ENCODE assay signal across 8 mouse cellular contexts in the genomic region with DNA sequence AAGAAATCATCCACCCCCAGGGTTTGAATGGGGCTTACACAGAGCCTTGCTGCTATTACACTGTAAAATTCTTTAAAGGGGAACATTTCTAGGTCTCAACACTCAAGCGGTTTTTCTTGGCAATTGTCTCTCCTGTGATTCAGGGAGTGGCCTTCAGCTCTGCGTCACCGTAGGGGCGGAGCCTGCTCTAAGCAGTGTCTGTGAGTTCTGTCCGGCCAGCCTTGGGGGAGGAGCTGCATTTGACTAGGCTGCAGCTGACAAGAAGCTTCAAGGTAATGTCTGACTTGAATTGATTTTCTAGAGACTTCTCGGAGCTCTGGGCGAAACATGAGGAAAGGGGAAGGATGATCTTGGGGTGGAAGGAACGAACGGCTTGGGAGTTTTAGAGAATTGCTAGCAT. TPM values are rescaled to one million over a fixed set of nuclear protein-coding genes. Genes with fewer than 3 reads are reported as not detected.
DNase-seq lines count a peak whose midpoint lies in the region; ATAC-seq and TF ChIP-seq lines count a peak whose summit lies in the region.

No protein-coding gene starts in this region.

- no peak overlapping the region for H3K9ac ChIP-seq in stomach, embryonic 15.5 days

- H3K4me3 ChIP-seq in cerebellum, adult 2 months (replicated peaks; ENCODE audit: insufficient read depth, low read depth, low read length), result no peak overlapping the region
- no peak overlapping the region for H3K4me3 ChIP-seq in hindbrain, embryonic 10.5 days
- H3K4me3 ChIP-seq in midbrain, embryonic 10.5 days, result no peak overlapping the region
- H3K4me3 ChIP-seq in stomach, embryonic 15.5 days (replicated peaks), result no peak overlapping the region
- no peak overlapping the region for H3K4me3 ChIP-seq in thymus, adult 2 months (ENCODE audit: control insufficient read depth, insufficient read depth, low read length)

- WGBS in cerebellum, adult 2 months, result 28% methylated on average over 9 of the region's 9 CpGs
- WGBS in hindbrain, embryonic 10.5 days, result 41% methylated on average over 9 of the region's 9 CpGs
- 38% methylated on average over 9 of the region's 9 CpGs for WGBS in midbrain, embryonic 10.5 days
- 42% methylated on average over 9 of the region's 9 CpGs for WGBS in stomach, embryonic 15.5 days
- 69% methylated on average over 9 of the region's 9 CpGs for WGBS in thymus, adult 2 months

- H3K36me3 ChIP-seq in hindbrain, embryonic 10.5 days, result peaks cover 21% of the 10 kb centered on the region
- H3K36me3 ChIP-seq in midbrain, embryonic 10.5 days, result peaks cover 26% of the 10 kb centered on the region
- H3K36me3 ChIP-seq in stomach, embryonic 15.5 days, result no peaks in the 10 kb centered on the region
- no peaks in the 10 kb centered on the region for H3K36me3 ChIP-seq in thymus, adult 2 months (ENCODE audit: control insufficient read depth, insufficient read depth, low read length)

- peak; percentile 60; the same call in 1 of the 2 replicates for ATAC-seq in stomach, embryonic 15.5 days (ENCODE audit: insufficient read depth, low FRiP score, low read depth)

- peak overlapping the region; percentile 13; the same call in 1 of the 2 replicates for H3K4me2 ChIP-seq in stomach, embryonic 15.5 days

- TF ChIP-seq POLR2A in cerebellum, adult 2 months (IDR thresholded peaks at IDR 0.05; ENCODE audit: borderline replicate concordance, insufficient read depth, low read length), result no peak
- TF ChIP-seq POLR2A in thymus, adult 2 months (IDR thresholded peaks at IDR 0.05; ENCODE audit: control insufficient read depth, extremely low read depth, insufficient read depth, low read length, poor library complexity), result no peak

- DNase-seq in R1 (ENCODE audit: low read depth, low spot score), result peak; percentile 84
- DNase-seq in cerebellum, adult 2 months, result peak; percentile 30 to 50
- DNase-seq in forelimb bud, embryonic 11.5 days (ENCODE audit: low read depth, low spot score), result peak; percentile 38
- peak; percentile 58 for DNase-seq in hindbrain, embryonic 10.5 days (ENCODE audit: low spot score)
- peak; percentile 4 for DNase-seq in layer of hippocampus, adult 9-11 months
- DNase-seq in midbrain, embryonic 10.5 days (ENCODE audit: low spot score), result peak; percentile 45
- no peak for DNase-seq in thymus, adult 2 months

- no peaks in the 10 kb centered on the region for H3K4me1 ChIP-seq in cerebellum, adult 2 months (ENCODE audit: control insufficient read depth, insufficient read depth, low read length)
- H3K4me1 ChIP-seq in hindbrain, embryonic 10.5 days (replicated peaks), result no peaks in the 10 kb centered on the region
- no peaks in the 10 kb centered on the region for H3K4me1 ChIP-seq in midbrain, embryonic 10.5 days
- no peaks in the 10 kb centered on the region for H3K4me1 ChIP-seq in stomach, embryonic 15.5 days
- H3K4me1 ChIP-seq in thymus, adult 2 months (replicated peaks; ENCODE audit: control insufficient read depth, insufficient read depth, low read length), result no peaks in the 10 kb centered on the region

- no peaks in the 10 kb centered on the region for H3K9me3 ChIP-seq in hindbrain, embryonic 10.5 days
- no peaks in the 10 kb centered on the region for H3K9me3 ChIP-seq in midbrain, embryonic 10.5 days (replicated peaks)
- H3K9me3 ChIP-seq in stomach, embryonic 15.5 days, result no peaks in the 10 kb centered on the region

- H3K27me3 ChIP-seq in cerebellum, adult 2 months (ENCODE audit: control insufficient read depth, insufficient read depth, low read length), result no peaks in the 10 kb centered on the region
- H3K27me3 ChIP-seq in hindbrain, embryonic 10.5 days (ENCODE audit: insufficient read depth, poor library complexity, severe bottlenecking), result no peaks in the 10 kb centered on the region
- H3K27me3 ChIP-seq in midbrain, embryonic 10.5 days (ENCODE audit: low read depth, poor library complexity, severe bottlenecking), result no peaks in the 10 kb centered on the region; the same call in 1 of the 2 replicates
- no peaks in the 10 kb centered on the region for H3K27me3 ChIP-seq in stomach, embryonic 15.5 days (replicated peaks)
- H3K27me3 ChIP-seq in thymus, adult 2 months (ENCODE audit: control insufficient read depth, insufficient read depth, low read length), result no peaks in the 10 kb centered on the region

- H3K27ac ChIP-seq in cerebellum, adult 2 months (ENCODE audit: insufficient read depth, low read length), result no peak overlapping the region
- no peak overlapping the region for H3K27ac ChIP-seq in hindbrain, embryonic 10.5 days
- no peak overlapping the region for H3K27ac ChIP-seq in midbrain, embryonic 10.5 days (replicated peaks)
- no peak overlapping the region for H3K27ac ChIP-seq in stomach, embryonic 15.5 days
- no peak overlapping the region for H3K27ac ChIP-seq in thymus, adult 2 months (ENCODE audit: control insufficient read depth, insufficient read depth, low read length)

- no peak for TF ChIP-seq CTCF in cerebellum, adult 2 months (IDR thresholded peaks at IDR 0.05; ENCODE audit: borderline replicate concordance, insufficient read depth, low read depth, low read length)
- TF ChIP-seq CTCF in thymus, adult 2 months (IDR thresholded peaks at IDR 0.05; ENCODE audit: borderline replicate concordance, control insufficient read depth, extremely low read depth, insufficient read depth, low read length, poor library complexity), result no peak

RNA-seq across cellular contexts. Expression of a gene that starts 21.3 kb away (rescaled TPM):
- 1.6 and 1.7 TPM in 2 replicates for polyA plus RNA-seq in cerebellum, adult 2 months (2012; rRNA removed)
- 12.7 and 23.9 TPM in 2 replicates for polyA plus RNA-seq in hindbrain, embryonic 10.5 days (2016; fragmentation: Nextera tagmentation; extraction: Ambion mirVana)
- 18.7 and 22.3 TPM in 2 replicates for polyA plus RNA-seq in midbrain, embryonic 10.5 days (2016; fragmentation: Nextera tagmentation; extraction: Ambion mirVana)
- polyA plus RNA-seq in stomach, embryonic 15.5 days (2015; fragmentation: Nextera tagmentation; extraction: Ambion mirVana), result 14.2 and 14.8 TPM in 2 replicates
- 0.07 and 0.23 TPM in 2 replicates for polyA plus RNA-seq in thymus, adult 2 months (2012; rRNA removed)

RNA-seq across cellular contexts. Expression of a gene that starts 52.1 kb away (rescaled TPM):
- not detected in 2 replicates for polyA plus RNA-seq in cerebellum, adult 2 months (2012; rRNA removed)
- not detected in 2 replicates for polyA plus RNA-seq in hindbrain, embryonic 10.5 days (2016; fragmentation: Nextera tagmentation; extraction: Ambion mirVana)
- 0.11 TPM in 1 of 2 replicates, not detected in the other for polyA plus RNA-seq in midbrain, embryonic 10.5 days (2016; fragmentation: Nextera tagmentation; extraction: Ambion mirVana)
- not detected in 2 replicates for polyA plus RNA-seq in stomach, embryonic 15.5 days (2015; fragmentation: Nextera tagmentation; extraction: Ambion mirVana)
- not detected in 2 replicates for polyA plus RNA-seq in thymus, adult 2 months (2012; rRNA removed)
